Mouse (Mus musculus) testis, postnatal 14 days (tissue): ENCODE results near the gene Fasn.

Source experiments
- DNase-seq: peaks from one replicate; pipeline ENCODE4 v3.0.0; 2021; ENCODE audit warnings: low spot score

Fasn gene

DNA sequence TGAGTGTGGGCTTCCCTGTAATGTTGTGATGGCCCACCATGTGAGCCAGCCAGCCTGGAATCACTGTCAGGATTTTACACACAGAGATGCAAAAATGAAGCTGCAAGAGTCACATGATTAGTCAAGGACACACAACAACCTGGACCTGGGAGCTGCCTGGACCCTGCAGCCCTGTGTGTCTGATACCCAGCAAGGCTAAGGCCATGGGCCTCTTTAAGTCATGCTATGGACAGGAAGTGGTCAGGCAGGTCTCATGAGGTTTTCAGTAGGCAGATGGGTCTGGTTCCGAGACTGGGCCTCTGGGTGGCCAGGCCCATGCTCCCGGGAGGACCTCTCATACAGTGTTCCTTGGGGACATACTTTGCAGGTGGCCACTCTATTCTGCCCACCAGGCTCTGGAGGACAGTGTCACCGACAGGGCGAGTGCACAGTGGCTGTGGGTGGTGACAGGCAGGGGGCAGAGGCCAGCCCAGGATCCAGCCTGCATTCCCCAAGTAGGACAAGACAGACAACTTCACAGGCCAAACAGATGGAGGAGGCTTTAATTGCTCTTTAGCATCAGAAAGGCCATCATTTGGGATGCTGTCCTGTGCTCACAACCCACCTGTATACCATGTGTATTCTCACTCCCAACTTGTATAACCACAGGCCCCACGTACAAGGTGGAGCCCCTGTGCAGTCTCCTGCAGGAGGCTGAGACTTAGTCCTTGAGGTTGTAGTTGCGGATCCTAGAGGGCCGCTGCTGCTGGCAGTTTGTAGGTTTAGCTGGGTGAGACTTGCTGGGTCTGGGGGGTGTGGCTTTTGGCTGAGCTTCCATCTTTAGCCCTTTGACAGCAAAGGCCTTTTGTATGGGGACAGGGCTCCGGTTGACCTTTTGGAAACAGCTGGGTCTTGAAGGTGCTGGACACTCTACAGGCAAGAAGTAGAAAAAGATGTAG, 1.9 kb upstream of the Fasn start:
- peak; percentile 8 for DNase-seq

DNA sequence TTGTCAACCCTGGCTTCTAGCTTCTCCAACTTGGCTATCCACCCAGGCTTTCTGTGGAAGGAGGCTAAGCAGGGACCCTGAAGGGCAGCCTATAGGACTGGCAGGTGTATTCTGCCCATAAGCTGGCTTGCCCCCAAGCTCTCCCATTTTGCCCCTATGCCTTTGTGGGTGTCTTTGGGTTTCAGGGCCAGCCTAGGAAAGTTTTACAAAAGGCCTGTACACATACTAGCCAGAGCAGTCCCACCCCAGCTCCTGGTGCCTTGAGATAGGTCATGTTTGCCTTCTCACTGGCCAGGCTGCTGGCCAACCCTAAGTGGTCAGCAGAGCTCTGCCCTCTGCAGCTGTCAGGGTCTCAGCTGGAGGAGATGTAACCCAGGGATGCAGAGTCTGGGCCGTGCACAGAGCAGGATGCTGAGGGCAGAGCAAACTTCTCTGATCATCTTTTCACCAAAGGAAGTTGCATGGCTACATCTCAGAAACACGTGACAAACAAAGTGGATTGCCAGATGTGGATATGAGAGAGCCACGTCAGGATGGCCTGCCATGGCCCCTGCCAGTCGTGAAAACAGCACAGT, 1.0 kb upstream of the Fasn start:
- peak; percentile 20 for DNase-seq

DNA sequence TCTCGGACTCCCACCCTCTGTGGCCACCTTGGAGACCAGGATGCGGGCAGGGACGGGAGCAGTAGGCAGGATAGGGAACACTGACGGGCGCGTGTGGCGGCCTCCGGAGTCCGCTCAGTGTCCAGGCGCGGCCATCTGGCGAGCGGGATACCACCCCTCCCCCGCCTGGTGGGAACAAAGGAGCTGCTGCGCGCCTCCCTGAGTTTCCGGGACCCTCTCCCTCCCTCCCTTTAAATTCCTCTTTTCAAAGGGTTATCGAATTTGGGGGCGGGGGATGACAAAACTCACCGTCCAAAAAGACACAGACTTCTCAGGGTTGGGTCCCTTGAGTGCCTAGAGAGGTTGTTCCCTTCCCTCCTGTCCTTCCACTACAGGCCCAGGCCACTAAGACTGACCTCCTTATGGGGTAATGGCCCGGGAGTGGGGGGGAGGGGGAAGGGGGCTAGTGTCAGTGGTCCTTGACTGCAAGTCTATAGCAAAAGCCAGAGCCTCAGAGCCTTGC, 491 bp upstream of the Fasn start:
- no peak for DNase-seq

DNA sequence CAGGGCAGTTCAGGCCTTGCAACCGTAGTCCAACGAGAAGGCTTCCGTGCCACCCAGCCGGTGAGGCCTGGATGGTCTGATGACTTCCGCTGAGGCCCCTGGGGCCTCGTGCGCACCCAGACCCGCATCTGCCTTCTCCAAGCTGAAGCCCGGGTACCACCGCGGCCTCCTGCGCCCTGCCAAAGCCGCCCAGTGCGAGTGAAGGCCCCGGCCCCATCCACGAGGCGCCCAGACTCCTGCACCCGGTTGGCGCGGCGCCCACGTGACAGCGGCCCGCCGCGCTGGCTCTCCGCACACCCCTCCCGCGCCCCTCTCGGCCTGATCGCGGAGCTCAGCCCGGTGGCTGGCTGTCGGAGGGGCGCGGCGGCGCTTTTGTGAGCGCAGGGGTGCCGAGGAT, 798 bp downstream of the Fasn start:
- peak; percentile 65 for DNase-seq

- DNase-seq: no peak
These were observed 1.4 kb downstream of the Fasn start for GRCm38 (mm10) chr11:120822831-120823550.

GRCm38 (mm10) chr11:120822321-120822720, 2.0 kb downstream of the Fasn start:
- no peak for DNase-seq

DNA sequence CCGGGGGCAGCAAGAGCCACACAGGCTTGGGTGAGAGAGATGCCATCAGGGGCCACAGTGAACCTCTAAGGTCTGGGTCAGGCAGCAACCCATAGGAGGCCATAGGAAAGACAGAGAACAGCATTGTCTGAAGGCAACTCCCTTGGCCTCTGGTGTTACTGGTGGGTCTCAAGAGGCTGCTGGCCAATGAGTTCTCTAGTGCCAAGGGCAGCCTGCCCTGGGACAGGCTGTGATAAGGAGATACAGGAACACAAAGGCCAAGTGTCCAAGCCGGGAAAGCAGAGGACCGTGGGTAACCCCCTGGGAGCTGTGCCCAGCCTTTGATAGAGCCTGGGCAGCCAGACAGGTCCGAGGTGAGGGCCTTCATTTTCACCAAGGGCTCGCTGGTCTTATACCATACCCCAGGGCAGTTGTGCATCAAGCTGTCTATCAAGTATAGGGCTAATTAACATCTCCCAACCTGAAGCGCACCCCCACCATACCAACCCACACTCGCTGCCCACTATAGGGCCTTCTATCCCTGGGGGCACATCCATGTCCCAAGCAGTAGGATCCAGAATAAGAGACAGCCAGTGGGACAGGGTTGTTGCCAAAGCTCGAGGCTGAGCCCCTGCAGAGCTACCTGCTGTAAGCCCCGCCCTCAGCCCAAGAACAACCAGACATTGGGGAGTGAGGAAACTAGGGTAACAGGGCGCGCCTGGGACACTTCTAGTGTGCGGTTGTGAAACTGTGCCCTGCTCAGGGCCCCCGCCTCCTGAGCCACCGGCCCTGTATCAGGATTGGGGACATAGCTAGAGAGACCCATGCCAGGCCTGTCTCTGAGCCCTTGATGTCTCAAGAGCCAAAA, 3.0 kb downstream of the Fasn start:
- peak; percentile 86 for DNase-seq

DNA sequence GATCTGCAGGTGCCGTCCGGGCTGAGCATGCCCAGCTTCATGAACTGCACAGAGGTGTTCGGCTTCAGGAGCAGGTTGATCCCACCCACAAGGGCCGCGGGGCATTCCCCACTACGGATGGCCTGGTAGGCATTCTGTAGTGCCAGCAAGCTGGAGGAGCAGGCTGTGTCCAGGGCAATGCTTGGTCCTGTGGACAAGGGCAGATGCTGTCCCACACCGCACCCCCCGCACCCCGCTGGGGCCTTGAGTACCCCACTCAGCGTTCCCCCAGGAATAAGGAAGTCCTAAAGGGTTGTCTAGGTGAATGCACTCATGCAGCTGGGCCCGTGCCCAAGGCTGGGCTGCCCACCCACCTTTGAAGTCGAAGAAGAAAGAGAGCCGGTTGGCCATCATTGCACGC, 3.8 kb downstream of the Fasn start:
- no peak for DNase-seq

GRCm38 (mm10) chr11:120819556-120819955, 4.8 kb downstream of the Fasn start:
- no peak for DNase-seq

- no peak for DNase-seq
These were observed 6.1 kb downstream of the Fasn start for GRCm38 (mm10) chr11:120818251-120818650.

GRCm38 (mm10) chr11:120817358-120817757, 7.0 kb downstream of the Fasn start:
- DNase-seq: no peak

DNA sequence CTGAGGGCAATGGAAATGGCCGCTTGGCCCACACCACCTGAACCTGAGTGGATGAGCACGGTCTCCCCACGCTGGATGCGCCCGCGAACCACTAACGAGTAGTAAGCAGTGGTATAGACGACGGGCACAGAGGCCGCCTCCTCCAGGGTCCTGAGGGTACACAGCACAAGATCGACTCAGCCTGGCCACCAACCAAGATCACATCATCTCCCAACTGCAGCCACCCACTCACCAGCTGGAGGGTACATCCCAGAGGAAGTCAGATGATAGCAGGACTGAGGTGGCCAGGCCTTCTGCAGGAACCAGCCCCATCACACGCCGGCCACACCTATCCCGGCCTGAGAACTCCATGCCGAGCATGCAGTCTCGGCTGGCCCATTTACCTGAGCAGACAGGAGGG, 12.3 kb downstream of the Fasn start:
- DNase-seq: no peak

DNA sequence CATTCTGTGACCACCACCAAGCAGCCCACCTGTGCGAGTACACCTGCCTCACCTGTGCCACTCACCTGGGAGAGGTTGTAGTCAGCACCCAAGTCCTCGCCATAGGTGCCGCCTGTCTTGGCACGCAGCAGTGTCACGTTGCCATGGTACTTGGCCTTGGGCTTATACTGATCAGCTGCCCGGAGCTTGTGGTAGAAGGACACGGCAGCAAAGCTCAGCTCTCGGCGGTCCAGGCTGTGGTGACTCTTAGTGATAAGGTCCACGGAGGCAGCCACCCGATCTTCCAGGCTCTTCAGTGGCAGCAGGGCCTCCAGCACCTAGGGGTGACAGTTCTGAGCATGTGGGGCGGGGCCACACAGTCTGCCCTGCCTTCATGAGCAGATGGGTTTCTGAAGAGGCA, 16.3 kb downstream of the Fasn start:
- DNase-seq: no peak

DNA sequence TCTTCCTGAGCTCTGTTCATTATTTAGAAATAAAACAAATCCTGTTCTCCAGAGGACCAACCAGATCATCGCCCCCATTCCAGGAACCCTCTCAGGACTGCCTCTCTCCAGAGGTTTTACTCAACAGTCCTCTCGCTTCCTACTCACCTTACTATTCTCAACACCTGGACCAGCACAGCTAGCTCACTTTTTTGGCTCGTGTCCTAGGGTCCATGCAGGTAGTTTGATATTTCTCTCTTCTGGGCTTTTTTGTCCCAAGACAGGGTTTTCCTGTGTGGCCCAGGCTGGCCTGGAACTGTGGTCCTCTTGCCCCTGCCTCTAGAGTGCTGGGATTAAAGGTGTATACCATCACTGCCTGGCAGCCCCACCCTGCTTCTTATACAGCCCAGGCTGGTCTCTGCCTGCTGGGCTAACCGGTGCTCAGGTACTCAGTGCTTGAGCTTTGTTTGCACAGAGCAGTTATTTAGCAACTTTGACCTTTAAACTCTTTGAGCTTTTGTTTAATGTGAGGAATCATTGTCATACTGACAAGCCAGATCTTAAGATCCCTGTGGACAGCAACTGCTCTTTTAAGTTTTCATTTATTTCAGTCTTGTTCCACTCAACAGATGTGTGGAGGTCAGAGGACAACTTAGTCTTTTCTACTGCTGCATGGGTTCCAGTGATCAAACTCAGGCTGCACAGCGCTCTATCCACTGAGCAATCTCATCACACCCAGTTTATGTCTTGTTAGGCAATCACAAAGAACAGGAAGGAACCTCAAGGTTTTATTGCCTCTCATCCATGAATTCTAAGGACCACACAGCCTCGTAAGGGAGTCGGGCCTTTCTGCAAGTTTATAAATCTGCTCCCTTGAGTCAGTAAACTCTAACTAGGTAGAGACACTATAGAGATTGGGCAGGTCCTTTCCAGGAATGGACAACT, 18.7 kb downstream of the Fasn start:
- no peak for DNase-seq

GRCm38 (mm10) chr11:120804769-120805168, 19.6 kb downstream of the Fasn start:
- no peak for DNase-seq

DNA sequence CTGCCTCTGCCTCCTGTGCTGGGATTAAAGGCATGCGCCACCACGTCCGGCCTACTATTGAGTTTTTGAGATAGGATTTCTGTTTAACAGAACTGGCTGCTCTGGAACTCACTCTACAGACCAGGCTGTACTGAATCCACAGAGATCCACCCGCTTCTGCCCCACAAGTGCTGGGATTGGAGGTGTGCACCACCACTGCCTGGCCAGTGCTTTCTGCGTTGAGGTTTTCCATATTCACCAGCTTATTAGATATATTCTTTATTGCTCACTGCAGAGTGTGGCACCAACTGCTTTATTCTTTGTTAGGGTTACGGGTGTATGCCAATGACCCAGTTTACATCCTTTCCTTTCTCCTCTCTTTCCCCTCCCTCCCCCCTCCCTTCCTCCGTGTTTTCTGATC, 20.1 kb downstream of the Fasn start:
- no peak for DNase-seq

GRCm38 (mm10) chr11:120800061-120800904, 24.1 kb downstream of the Fasn start:
- peak; percentile 85 for DNase-seq

GRCm38 (mm10) chr11:120799316-120799890, 24.9 kb downstream of the Fasn start:
- DNase-seq: no peak

GRCm38 (mm10) chr11:120798244-120798643, 26.1 kb downstream of the Fasn start:
- no peak for DNase-seq

DNA sequence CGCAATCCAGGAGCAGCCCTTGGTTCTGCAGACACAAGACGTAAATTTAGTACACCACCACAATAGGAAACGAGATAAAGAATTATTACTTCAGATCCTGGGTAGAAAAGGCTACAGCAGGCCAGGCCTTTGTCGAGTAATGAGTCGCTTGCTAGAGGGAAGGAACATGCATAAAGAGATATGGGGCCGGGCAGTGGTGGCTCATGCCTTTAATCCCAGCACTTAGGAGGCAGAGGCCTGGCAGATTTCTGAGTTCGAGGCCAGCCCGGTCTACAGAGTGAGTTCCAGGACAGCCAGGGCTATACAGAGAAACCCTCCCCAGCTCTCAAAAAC, 27.8 kb downstream of the Fasn start:
- no peak for DNase-seq
